Mouse (Mus musculus): ENCODE measurements around the gene Ltbp1. TPM values are rescaled to one million over a fixed set of nuclear protein-coding genes. Genes with fewer than 3 reads are reported as not detected.

Gene Ltbp1
- polyA plus RNA-seq (2016; fragmentation: Nextera tagmentation; extraction: Ambion mirVana) = 7.0 and 8.5 TPM in 2 replicates

GRCm38 (mm10) chr17:75005281-75005684 is at the start of gene Ltbp1:
Gene Ltbp1 (plus strand): TSS chr17:75005568.
- no peaks in the 10 kb centered on the region for H3K9me3 ChIP-seq
- H3K27ac ChIP-seq (replicated peaks) = peak within 1 kb of the TSS; percentile 94
- peaks cover 13% of the 10 kb centered on the region for H3K27me3 ChIP-seq (replicated peaks; ENCODE audit: low read depth, poor library complexity, severe bottlenecking)
- no peak for DNase-seq (ENCODE audit: low spot score)
- whole genome bisulfite sequencing = under 1% methylated on average over 26 of the region's 27 CpGs
- peak within 1 kb of the TSS; percentile 95 for H3K4me3 ChIP-seq
- peaks cover 20% of the 10 kb centered on the region for H3K4me1 ChIP-seq
- no peaks in the 10 kb centered on the region; the same call in 1 of the 2 replicates for H3K36me3 ChIP-seq (replicated peaks)

- WGBS = 40% methylated on average over 6 of the region's 6 CpGs
- Histone ChIP-seq H3K9me3 (no peaks in the 10 kb centered on the region), H3K4me1 (peaks cover 9% of the 10 kb centered on the region), H3K27ac (replicated peaks) (no peak overlapping the region), H3K27me3 (replicated peaks; ENCODE audit: low read depth, poor library complexity, severe bottlenecking) (no peaks in the 10 kb centered on the region), H3K36me3 (replicated peaks) (no peaks in the 10 kb centered on the region), H3K4me3 (no peak overlapping the region)
- no peak for DNase-seq (ENCODE audit: low spot score)
Measured at GRCm38 (mm10) chr17:74959481-74960245, 45.7 kb upstream of the Ltbp1 start.

GRCm38 (mm10) chr17:74963222-74963621 is 42.1 kb upstream of the Ltbp1 start:
- no peaks in the 10 kb centered on the region for H3K36me3 ChIP-seq (replicated peaks)
- H3K27ac ChIP-seq (replicated peaks) = no peak overlapping the region
- WGBS = 95% methylated on average over 8 of the region's 8 CpGs
- H3K27me3 ChIP-seq (replicated peaks; ENCODE audit: low read depth, poor library complexity, severe bottlenecking) = no peaks in the 10 kb centered on the region
- peaks cover 27% of the 10 kb centered on the region for H3K4me1 ChIP-seq
- H3K4me3 ChIP-seq = no peak overlapping the region
- DNase-seq (ENCODE audit: low spot score) = no peak
- no peaks in the 10 kb centered on the region for H3K9me3 ChIP-seq

GRCm38 (mm10) chr17:74963861-74964260 is 41.5 kb upstream of the Ltbp1 start:
- WGBS = 82% methylated on average over 3 of the region's 3 CpGs
- no peaks in the 10 kb centered on the region for H3K9me3 ChIP-seq
- peaks cover 34% of the 10 kb centered on the region for H3K4me1 ChIP-seq
- no peaks in the 10 kb centered on the region for H3K27me3 ChIP-seq (replicated peaks; ENCODE audit: low read depth, poor library complexity, severe bottlenecking)
- H3K27ac ChIP-seq (replicated peaks) = no peak overlapping the region
- H3K4me3 ChIP-seq = no peak overlapping the region
- no peaks in the 10 kb centered on the region for H3K36me3 ChIP-seq (replicated peaks)
- DNase-seq (ENCODE audit: low spot score) = no peak

GRCm38 (mm10) chr17:74967298-74967848 is 38.0 kb upstream of the Ltbp1 start:
- no peak for DNase-seq (ENCODE audit: low spot score)
- Histone ChIP-seq H3K27me3 (replicated peaks; ENCODE audit: low read depth, poor library complexity, severe bottlenecking) (no peaks in the 10 kb centered on the region), H3K4me3 (no peak overlapping the region), H3K27ac (replicated peaks) (no peak overlapping the region), H3K9me3 (no peaks in the 10 kb centered on the region), H3K36me3 (replicated peaks) (no peaks in the 10 kb centered on the region), H3K4me1 (peaks cover 35% of the 10 kb centered on the region)
- WGBS = 28% methylated on average over 7 of the region's 7 CpGs

GRCm38 (mm10) chr17:74968152-74968712 is 37.1 kb upstream of the Ltbp1 start:
- DNase-seq (ENCODE audit: low spot score) = no peak
- Histone ChIP-seq H3K9me3 (no peaks in the 10 kb centered on the region), H3K27me3 (replicated peaks; ENCODE audit: low read depth, poor library complexity, severe bottlenecking) (no peaks in the 10 kb centered on the region), H3K4me1 (peaks cover 35% of the 10 kb centered on the region), H3K4me3 (no peak overlapping the region), H3K36me3 (replicated peaks) (no peaks in the 10 kb centered on the region), H3K27ac (replicated peaks) (no peak overlapping the region; the same call in 1 of the 2 replicates)
- WGBS = 63% methylated on average over 9 of the region's 9 CpGs

- no peak overlapping the region for H3K27ac ChIP-seq (replicated peaks)
- H3K27me3 ChIP-seq (replicated peaks; ENCODE audit: low read depth, poor library complexity, severe bottlenecking) = no peaks in the 10 kb centered on the region
- H3K4me3 ChIP-seq = no peak overlapping the region
- WGBS = 82% methylated on average over 16 of the region's 16 CpGs
- H3K4me1 ChIP-seq = peaks cover 35% of the 10 kb centered on the region
- DNase-seq (ENCODE audit: low spot score) = no peak
- no peaks in the 10 kb centered on the region for H3K36me3 ChIP-seq (replicated peaks)
- no peaks in the 10 kb centered on the region for H3K9me3 ChIP-seq
Measured at GRCm38 (mm10) chr17:74968738-74969271, 36.6 kb upstream of the Ltbp1 start.

- 81% methylated on average over 6 of the region's 6 CpGs for WGBS
Measured at GRCm38 (mm10) chr17:74975192-74975591, 30.2 kb upstream of the Ltbp1 start.

GRCm38 (mm10) chr17:74976167-74976985 is 29.0 kb upstream of the Ltbp1 start:
- H3K4me3 ChIP-seq = no peak overlapping the region
- H3K4me1 ChIP-seq = no peaks in the 10 kb centered on the region
- DNase-seq (ENCODE audit: low spot score) = no peak
- WGBS = 80% methylated on average over 8 of the region's 8 CpGs
- no peaks in the 10 kb centered on the region for H3K27me3 ChIP-seq (replicated peaks; ENCODE audit: low read depth, poor library complexity, severe bottlenecking)
- H3K9me3 ChIP-seq = no peaks in the 10 kb centered on the region
- H3K36me3 ChIP-seq (replicated peaks) = no peaks in the 10 kb centered on the region
- H3K27ac ChIP-seq (replicated peaks) = no peak overlapping the region

More at GRCm38 (mm10) chr17:74975192-74975591, 30.2 kb upstream of the Ltbp1 start:
- Histone ChIP-seq H3K27me3 (replicated peaks; ENCODE audit: low read depth, poor library complexity, severe bottlenecking) (no peaks in the 10 kb centered on the region), H3K4me3 (no peak overlapping the region), H3K9me3 (no peaks in the 10 kb centered on the region), H3K36me3 (replicated peaks) (no peaks in the 10 kb centered on the region), H3K27ac (replicated peaks) (no peak overlapping the region), H3K4me1 (no peaks in the 10 kb centered on the region)
- no peak for DNase-seq (ENCODE audit: low spot score)

GRCm38 (mm10) chr17:74979767-74980166 is 25.6 kb upstream of the Ltbp1 start:
- Histone ChIP-seq H3K36me3 (replicated peaks) (no peaks in the 10 kb centered on the region), H3K27ac (replicated peaks) (no peak overlapping the region), H3K4me1 (no peaks in the 10 kb centered on the region), H3K27me3 (replicated peaks; ENCODE audit: low read depth, poor library complexity, severe bottlenecking) (no peaks in the 10 kb centered on the region), H3K4me3 (no peak overlapping the region), H3K9me3 (no peaks in the 10 kb centered on the region)
- DNase-seq (ENCODE audit: low spot score) = no peak
- WGBS = 84% methylated on average over 8 of the region's 8 CpGs

GRCm38 (mm10) chr17:74981703-74982102 is 23.7 kb upstream of the Ltbp1 start:
- H3K27me3 ChIP-seq (replicated peaks; ENCODE audit: low read depth, poor library complexity, severe bottlenecking) = no peaks in the 10 kb centered on the region
- H3K4me1 ChIP-seq = peaks cover 2% of the 10 kb centered on the region
- no peaks in the 10 kb centered on the region for H3K36me3 ChIP-seq (replicated peaks)
- no peaks in the 10 kb centered on the region for H3K9me3 ChIP-seq
- 81% methylated on average over 5 of the region's 5 CpGs for WGBS
- H3K27ac ChIP-seq (replicated peaks) = no peak overlapping the region
- H3K4me3 ChIP-seq = no peak overlapping the region
- no peak for DNase-seq (ENCODE audit: low spot score)

- no peaks in the 10 kb centered on the region for H3K9me3 ChIP-seq
- H3K4me1 ChIP-seq = peaks cover 8% of the 10 kb centered on the region
- WGBS = 76% methylated on average over 1 of the region's 1 CpGs
- H3K27me3 ChIP-seq (replicated peaks; ENCODE audit: low read depth, poor library complexity, severe bottlenecking) = no peaks in the 10 kb centered on the region
- DNase-seq (ENCODE audit: low spot score) = no peak
- no peaks in the 10 kb centered on the region for H3K36me3 ChIP-seq (replicated peaks)
- no peak overlapping the region for H3K27ac ChIP-seq (replicated peaks)
- no peak overlapping the region for H3K4me3 ChIP-seq
Measured at GRCm38 (mm10) chr17:74982880-74983279, 22.5 kb upstream of the Ltbp1 start.
